Mouse (Mus musculus) forebrain, embryonic 15.5 days (tissue): ENCODE measurements around the gene Palld. TPM values are rescaled to one million over a fixed set of nuclear protein-coding genes. Genes with fewer than 3 reads are reported as not detected.

Experiments used
- ATAC-seq: fragments of 200-750 bp; cut with Nextera tagmentation; replicated peaks from 2 replicates; pipeline ENCODE4 v1.8.0; 2017; ENCODE audit warnings: mild to moderate bottlenecking, moderate TSS enrichment, moderate library complexity
- H3K27ac ChIP-seq: fragments of 300-500 bp; sonication (generic); replicated peaks from 2 replicates; pipeline ENCODE4 v1.5.1; 2015; ENCODE audit warnings: mild to moderate bottlenecking, inconsistent platforms
- H3K27me3 ChIP-seq: fragments of 300-500 bp; sonication (generic); 2 replicates; pipeline ENCODE4 v1.6.1; 2015; ENCODE audit warnings: inconsistent platforms
- H3K36me3 ChIP-seq: fragments of 300-500 bp; sonication (generic); 2 replicates; pipeline ENCODE4 v1.6.1; 2015; ENCODE audit warnings: mild to moderate bottlenecking, inconsistent platforms
- H3K4me1 ChIP-seq: fragments of 300-500 bp; sonication (generic); 2 replicates; pipeline ENCODE4 v1.6.1; 2015; ENCODE audit warnings: inconsistent platforms
- H3K4me2 ChIP-seq: fragments of 300-500 bp; sonication (generic); replicated peaks from 2 replicates; pipeline ENCODE4 v1.6.1; 2015; ENCODE audit warnings: mild to moderate bottlenecking, inconsistent platforms
- H3K4me3 ChIP-seq: fragments of 300-500 bp; sonication (generic); 2 replicates; pipeline ENCODE4 v1.5.1; 2015; ENCODE audit warnings: mild to moderate bottlenecking, inconsistent platforms
- H3K9ac ChIP-seq: fragments of 300-500 bp; sonication (generic); replicated peaks from 2 replicates; pipeline ENCODE4 v1.6.1; 2015; ENCODE audit warnings: mild to moderate bottlenecking, inconsistent platforms
- H3K9me3 ChIP-seq: fragments of 300-500 bp; sonication (generic); 2 replicates; pipeline ENCODE4 v1.6.1; 2016; ENCODE audit warnings: inconsistent platforms
- WGBS: fragments of 180-500 bp; shearing (Covaris S2); methylation state at CpG from one replicate; pipeline ENCODE4 v1.1.7; 2015; ENCODE audit warnings: mixed read lengths; 5-methylcytosine and 5-hydroxymethylcytosine counted together
- polyA plus RNA-seq: library from polyadenylated mRNA; unstranded; fragments of >200 nt; fragmentation: Nextera tagmentation; extraction: Ambion mirVana; gene quantifications from 2 replicates; pipeline ENCODE4 v1.2.1, GENCODE M21; 2015

The Palld gene
- polyA plus RNA-seq, 1 experiment from 2014 or later, result 19.4 TPM

GRCm38 (mm10) chr8:61516745-61517501 is 385.6 kb downstream of the Palld start:
- H3K27ac ChIP-seq, result peak overlapping the region; percentile 55; the same call in 1 of the 2 replicates
- H3K9ac ChIP-seq, result no peak overlapping the region
- peaks cover 28% of the 10 kb centered on the region for H3K4me1 ChIP-seq
- 58% methylated on average over 8 of the region's 8 CpGs for WGBS
- no peak overlapping the region for H3K4me3 ChIP-seq
- no peak overlapping the region for H3K4me2 ChIP-seq
- ATAC-seq, result no peak
- H3K9me3 ChIP-seq, result no peaks in the 10 kb centered on the region
- no peaks in the 10 kb centered on the region for H3K36me3 ChIP-seq
- no peaks in the 10 kb centered on the region for H3K27me3 ChIP-seq

- Histone ChIP-seq H3K27me3 (no peaks in the 10 kb centered on the region), H3K36me3 (no peaks in the 10 kb centered on the region), H3K27ac (peak overlapping the region; percentile 90), H3K9ac (0 out of 2 replicates have a peak overlapping the region, but pooled peaks have one; percentile 5), H3K4me1 (peaks cover 28% of the 10 kb centered on the region), H3K4me2 (peak overlapping the region; percentile 41), H3K9me3 (no peaks in the 10 kb centered on the region), H3K4me3 (peak overlapping the region; percentile 21)
- ATAC-seq, result peak; percentile 94
- 23% methylated on average over 25 of the region's 25 CpGs for WGBS
These were observed 386.4 kb downstream of the Palld start for GRCm38 (mm10) chr8:61515931-61516744.

GRCm38 (mm10) chr8:61515110-61515930 is 387.2 kb downstream of the Palld start:
- peak; percentile 63 for ATAC-seq
- H3K36me3 ChIP-seq, result no peaks in the 10 kb centered on the region

GRCm38 (mm10) chr8:61502277-61502676 is 400.2 kb downstream of the Palld start:
- peaks cover 9% of the 10 kb centered on the region; the same call in 1 of the 2 replicates for H3K36me3 ChIP-seq
- no peaks in the 10 kb centered on the region for H3K27me3 ChIP-seq
- H3K4me1 ChIP-seq, result no peaks in the 10 kb centered on the region
- ATAC-seq, result no peak
- H3K9ac ChIP-seq, result no peak overlapping the region
- no peak overlapping the region for H3K4me3 ChIP-seq
- H3K27ac ChIP-seq, result no peak overlapping the region
- no peaks in the 10 kb centered on the region for H3K9me3 ChIP-seq
- no peak overlapping the region for H3K4me2 ChIP-seq

More at GRCm38 (mm10) chr8:61515110-61515930, 387.2 kb downstream of the Palld start:
- Histone ChIP-seq H3K9ac (peak overlapping the region; percentile 6; the same call in 1 of the 2 replicates), H3K27ac (peak overlapping the region; percentile 90), H3K9me3 (no peaks in the 10 kb centered on the region), H3K4me1 (peaks cover 28% of the 10 kb centered on the region), H3K4me2 (peak overlapping the region; percentile 41), H3K4me3 (peak overlapping the region; percentile 21), H3K27me3 (no peaks in the 10 kb centered on the region)
- 34% methylated on average over 24 of the region's 24 CpGs for WGBS

GRCm38 (mm10) chr8:61500914-61501313 is 401.6 kb downstream of the Palld start:
- Histone ChIP-seq H3K4me3 (no peak overlapping the region), H3K27me3 (no peaks in the 10 kb centered on the region), H3K9ac (no peak overlapping the region), H3K36me3 (peaks cover 9% of the 10 kb centered on the region; the same call in 1 of the 2 replicates), H3K27ac (no peak overlapping the region), H3K9me3 (no peaks in the 10 kb centered on the region), H3K4me2 (no peak overlapping the region), H3K4me1 (no peaks in the 10 kb centered on the region)
- 65% methylated on average over 3 of the region's 3 CpGs for WGBS
- ATAC-seq, result no peak

- H3K9me3 ChIP-seq, result no peaks in the 10 kb centered on the region
- WGBS, result 52% methylated on average over 4 of the region's 4 CpGs
- H3K36me3 ChIP-seq, result peaks cover 12% of the 10 kb centered on the region; the same call in 1 of the 2 replicates
- no peaks in the 10 kb centered on the region for H3K4me1 ChIP-seq
- no peak overlapping the region for H3K4me3 ChIP-seq
- no peak overlapping the region for H3K27ac ChIP-seq
- H3K9ac ChIP-seq, result no peak overlapping the region
- no peaks in the 10 kb centered on the region for H3K27me3 ChIP-seq
- ATAC-seq, result 0 out of 2 replicates have a peak, but pooled peaks have one; percentile 19
- no peak overlapping the region for H3K4me2 ChIP-seq
These were observed 403.5 kb downstream of the Palld start for GRCm38 (mm10) chr8:61499035-61499434.

GRCm38 (mm10) chr8:61497110-61497509 is 405.4 kb downstream of the Palld start:
- Histone ChIP-seq H3K27me3 (no peaks in the 10 kb centered on the region), H3K9me3 (no peaks in the 10 kb centered on the region), H3K9ac (no peak overlapping the region), H3K4me2 (no peak overlapping the region), H3K4me3 (no peak overlapping the region), H3K27ac (no peak overlapping the region), H3K36me3 (0 out of 2 replicates have a peak, but pooled peaks cover 7% of the 10 kb centered on the region), H3K4me1 (no peaks in the 10 kb centered on the region)
- ATAC-seq, result no peak
- WGBS, result 88% methylated on average over 4 of the region's 4 CpGs

- WGBS, result 92% methylated on average over 8 of the region's 8 CpGs
- Histone ChIP-seq H3K4me1 (peaks cover 9% of the 10 kb centered on the region), H3K9me3 (no peaks in the 10 kb centered on the region), H3K36me3 (0 out of 2 replicates have a peak, but pooled peaks cover 2% of the 10 kb centered on the region), H3K27me3 (no peaks in the 10 kb centered on the region), H3K27ac (no peak overlapping the region), H3K9ac (no peak overlapping the region), H3K4me2 (peak overlapping the region; percentile 58; the same call in 1 of the 2 replicates), H3K4me3 (no peak overlapping the region)
- ATAC-seq, result no peak
These were observed 413.9 kb downstream of the Palld start for GRCm38 (mm10) chr8:61488631-61489030.

GRCm38 (mm10) chr8:61487597-61488156 is 414.8 kb downstream of the Palld start, which contains the start of gene Cbr4:
Gene Cbr4 (plus strand): TSS chr8:61487734.
- peak; percentile 97 for ATAC-seq
- H3K36me3 ChIP-seq, result no peaks in the 10 kb centered on the region
- 2% methylated on average over 29 of the region's 29 CpGs for whole genome bisulfite sequencing
- H3K9me3 ChIP-seq, result no peaks in the 10 kb centered on the region
- peak within 1 kb of the TSS; percentile 95 for H3K27ac ChIP-seq
- peaks cover 9% of the 10 kb centered on the region for H3K4me1 ChIP-seq
- peak within 1 kb of the TSS; percentile 89 for H3K4me3 ChIP-seq
- H3K27me3 ChIP-seq, result no peaks in the 10 kb centered on the region
- H3K9ac ChIP-seq, result peak within 1 kb of the TSS; percentile 89
- H3K4me2 ChIP-seq, result peak within 1 kb of the TSS; percentile 58

GRCm38 (mm10) chr8:61486923-61487529 is 415.5 kb downstream of the Palld start:
- H3K4me2 ChIP-seq, result no peak overlapping the region; the same call in 1 of the 2 replicates
- no peaks in the 10 kb centered on the region for H3K36me3 ChIP-seq
- peak overlapping the region; percentile 89; the same call in 1 of the 2 replicates for H3K4me3 ChIP-seq
- ATAC-seq, result no peak; the same call in 1 of the 2 replicates
- peaks cover 9% of the 10 kb centered on the region for H3K4me1 ChIP-seq
- no peaks in the 10 kb centered on the region for H3K9me3 ChIP-seq
- WGBS, result 99% methylated on average over 2 of the region's 2 CpGs
- peak overlapping the region; percentile 95; the same call in 1 of the 2 replicates for H3K27ac ChIP-seq
- H3K9ac ChIP-seq, result no peak overlapping the region
- H3K27me3 ChIP-seq, result no peaks in the 10 kb centered on the region
